Mouse (Mus musculus): ENCODE measurements around the gene Hoxa7.

Gene Hoxa7

DNA sequence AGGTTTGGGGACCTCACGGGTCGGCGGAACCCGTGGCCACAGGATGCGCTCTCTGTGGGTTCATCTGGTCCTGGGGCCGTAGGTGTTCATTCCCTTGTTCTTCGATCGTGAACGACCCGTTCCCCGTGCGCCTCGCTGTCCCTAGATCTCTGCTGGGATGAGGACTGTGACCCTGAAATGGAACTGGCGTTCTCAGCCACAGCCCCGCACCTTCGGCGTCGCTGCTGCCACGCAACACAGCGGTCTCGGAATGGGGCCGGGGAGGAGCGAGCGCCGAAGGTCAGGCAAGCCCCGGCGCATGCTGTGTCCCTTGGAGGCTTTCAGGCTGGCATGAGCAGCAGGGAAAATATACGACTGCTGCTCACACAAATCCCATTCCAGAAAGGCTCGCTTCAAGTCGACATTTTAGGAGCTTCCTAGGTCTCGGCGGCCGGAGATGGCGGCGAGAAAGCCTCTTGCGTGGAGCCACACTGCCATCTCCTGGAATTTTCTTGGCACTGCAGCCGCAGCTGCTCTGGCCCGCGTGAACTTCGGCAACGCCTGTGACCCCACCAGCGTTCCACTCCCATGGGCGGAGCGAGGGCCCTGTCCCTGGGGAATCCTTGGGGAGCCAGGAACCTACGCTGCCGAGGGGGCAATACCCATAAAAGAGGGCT, at the start of gene Hoxa7:
Gene Hoxa7 (minus strand): TSS at position 518 of the 656 bp plus-strand sequence.
- peak; percentile 93 for DNase-seq (ENCODE audit: low read depth, low spot score)

DNA sequence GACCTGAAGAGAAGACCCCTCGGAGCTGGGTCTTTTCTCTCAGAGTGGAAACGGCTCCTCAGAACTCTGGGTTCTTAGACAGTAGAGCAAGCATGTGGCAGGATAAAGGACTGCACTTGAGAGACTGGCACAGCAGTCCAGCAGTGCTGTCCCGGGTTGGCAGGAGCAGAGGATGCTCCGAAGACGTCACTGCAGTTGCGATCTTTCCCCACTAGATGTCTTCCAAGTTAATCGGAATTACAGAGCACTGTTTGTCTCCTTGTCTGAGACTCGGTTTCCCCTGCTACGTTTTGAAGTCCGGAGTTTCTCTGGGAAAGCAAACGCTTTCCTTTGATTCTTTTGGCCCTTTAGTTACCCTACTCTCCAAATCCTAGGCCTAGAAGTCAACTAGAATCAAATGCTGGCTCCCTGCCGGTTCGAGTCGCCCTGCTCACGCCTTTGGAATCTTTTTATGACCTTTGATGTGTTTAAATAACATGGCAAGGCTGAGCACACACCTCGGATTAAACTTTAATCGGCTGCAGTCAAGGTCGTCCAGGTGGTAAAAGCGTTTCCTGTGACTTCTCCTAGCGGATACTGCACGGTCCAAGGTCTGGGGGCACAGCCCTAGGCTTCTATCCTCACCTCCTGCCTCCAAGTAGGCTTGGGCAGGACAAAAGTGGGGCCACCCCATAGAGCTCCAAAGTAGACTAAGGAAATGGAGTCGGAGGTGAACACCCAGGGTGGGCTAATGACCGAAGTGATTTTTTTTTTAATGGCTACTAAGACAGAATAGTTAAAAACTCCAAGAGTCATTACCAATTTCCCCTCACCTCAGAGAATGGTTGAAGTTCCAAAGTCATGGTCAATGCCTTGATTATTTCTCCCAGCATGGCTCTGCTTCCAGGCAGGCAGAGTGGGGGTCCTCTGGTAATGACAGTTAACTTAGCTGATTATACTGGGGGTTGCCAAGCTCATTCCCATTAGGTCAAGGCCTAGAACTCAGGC, 49.1 kb upstream of the Hoxa7 start:
- peak; percentile 79 for DNase-seq (ENCODE audit: low read depth, low spot score)

DNA sequence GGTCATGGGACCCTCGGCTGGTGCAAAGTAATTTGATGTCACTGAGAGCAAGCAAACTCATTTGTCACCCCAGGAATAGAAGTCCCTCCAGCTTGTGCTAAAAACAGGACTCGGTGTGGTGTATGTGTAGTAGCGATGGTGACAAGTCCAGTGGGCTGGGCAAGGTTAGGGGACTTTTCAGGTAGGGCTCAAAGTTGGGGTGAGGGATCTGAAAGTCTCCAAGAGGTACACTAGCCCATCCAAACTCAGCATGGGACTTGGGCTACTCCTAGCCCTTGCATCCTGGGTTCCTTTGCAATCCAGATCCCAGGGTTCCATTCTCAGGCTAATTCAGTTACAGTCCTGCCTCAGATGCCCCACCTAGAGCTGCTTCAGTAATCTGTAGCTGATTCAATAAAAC, 47.1 kb upstream of the Hoxa7 start:
- no peak for DNase-seq (ENCODE audit: low read depth, low spot score)

DNA sequence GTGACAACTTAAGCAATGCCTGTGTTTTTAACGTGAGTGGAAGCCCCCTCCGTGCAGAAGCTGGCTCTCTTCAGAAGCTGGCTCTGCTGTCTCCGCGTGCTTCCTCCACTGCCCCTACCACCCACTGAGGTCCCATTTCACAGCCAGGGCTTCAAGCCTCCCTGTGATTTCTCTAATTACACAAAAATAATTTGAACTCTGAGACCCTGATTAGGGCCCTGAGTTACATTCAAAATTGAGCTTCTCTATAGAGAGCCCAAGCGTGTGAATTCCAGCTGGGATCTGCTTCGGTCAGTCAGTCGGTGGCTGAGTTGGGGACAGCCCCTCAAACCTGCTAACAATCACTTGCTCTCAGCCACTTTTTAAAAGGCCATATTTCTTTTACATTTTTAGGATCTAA, 46.7 kb upstream of the Hoxa7 start:
- DNase-seq (ENCODE audit: low read depth, low spot score), result no peak

- no peak for DNase-seq (ENCODE audit: low read depth, low spot score)
These were observed 46.0 kb upstream of the Hoxa7 start for GRCm38 (mm10) chr6:52267691-52268090.

- DNase-seq (ENCODE audit: low read depth, low spot score), result no peak
These were observed 45.6 kb upstream of the Hoxa7 start for GRCm38 (mm10) chr6:52267221-52267620.

GRCm38 (mm10) chr6:52266666-52266985, 45.0 kb upstream of the Hoxa7 start:
- DNase-seq (ENCODE audit: low read depth, low spot score), result no peak

DNA sequence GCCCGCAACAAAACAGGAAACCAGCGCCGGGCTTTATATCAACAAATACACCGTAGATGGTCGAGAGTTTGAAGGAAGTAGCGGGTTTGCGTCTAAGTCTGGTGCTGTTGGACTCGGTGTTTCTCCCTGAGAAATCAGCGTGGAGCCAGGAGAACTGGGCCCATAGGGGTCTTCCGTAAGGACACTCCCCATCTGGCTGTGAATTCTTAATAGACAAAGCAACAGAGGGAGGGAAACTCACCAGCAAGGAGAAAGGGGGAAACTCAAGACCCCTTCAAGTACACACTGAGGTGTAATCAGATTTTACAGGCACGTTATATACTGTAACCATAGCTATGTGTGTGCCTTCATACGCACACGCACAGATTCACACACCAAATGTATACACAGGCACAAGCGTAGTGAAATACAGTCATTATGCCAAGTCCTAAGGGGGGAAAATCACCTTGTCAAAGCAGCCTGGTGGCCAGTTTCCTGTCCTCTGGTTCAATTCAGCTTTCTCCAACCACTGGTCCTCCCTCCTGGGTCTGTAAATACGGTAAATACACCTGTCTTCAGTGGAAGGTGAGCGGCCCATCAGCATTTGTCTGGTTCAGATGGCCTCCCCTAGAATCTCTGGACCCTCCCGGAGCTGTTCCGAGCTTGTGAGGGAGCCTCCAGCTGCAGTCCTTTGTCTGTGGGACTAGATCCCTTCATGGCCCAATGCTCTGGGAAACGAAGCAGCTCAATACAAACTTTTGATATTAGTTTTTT, 44.4 kb upstream of the Hoxa7 start:
- DNase-seq (ENCODE audit: low read depth, low spot score), result no peak

GRCm38 (mm10) chr6:52265306-52265912, 43.8 kb upstream of the Hoxa7 start:
- DNase-seq (ENCODE audit: low read depth, low spot score), result no peak

- DNase-seq (ENCODE audit: low read depth, low spot score), result no peak
These were observed 42.6 kb upstream of the Hoxa7 start for GRCm38 (mm10) chr6:52264106-52264790.

DNA sequence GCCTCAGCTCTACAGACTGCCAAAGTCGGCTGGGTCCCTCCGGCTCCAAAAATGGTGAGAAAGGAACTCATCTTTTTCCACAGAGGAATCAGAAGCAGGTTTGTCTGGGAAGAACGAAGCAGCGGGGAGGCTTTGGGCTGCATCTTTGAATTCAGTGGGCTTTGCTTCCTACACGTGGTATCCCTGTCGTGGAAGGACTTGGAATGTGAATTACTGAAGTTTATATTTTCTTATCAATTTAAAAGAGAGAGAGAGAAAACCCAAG, 41.6 kb upstream of the Hoxa7 start:
- no peak for DNase-seq (ENCODE audit: low read depth, low spot score)

DNA sequence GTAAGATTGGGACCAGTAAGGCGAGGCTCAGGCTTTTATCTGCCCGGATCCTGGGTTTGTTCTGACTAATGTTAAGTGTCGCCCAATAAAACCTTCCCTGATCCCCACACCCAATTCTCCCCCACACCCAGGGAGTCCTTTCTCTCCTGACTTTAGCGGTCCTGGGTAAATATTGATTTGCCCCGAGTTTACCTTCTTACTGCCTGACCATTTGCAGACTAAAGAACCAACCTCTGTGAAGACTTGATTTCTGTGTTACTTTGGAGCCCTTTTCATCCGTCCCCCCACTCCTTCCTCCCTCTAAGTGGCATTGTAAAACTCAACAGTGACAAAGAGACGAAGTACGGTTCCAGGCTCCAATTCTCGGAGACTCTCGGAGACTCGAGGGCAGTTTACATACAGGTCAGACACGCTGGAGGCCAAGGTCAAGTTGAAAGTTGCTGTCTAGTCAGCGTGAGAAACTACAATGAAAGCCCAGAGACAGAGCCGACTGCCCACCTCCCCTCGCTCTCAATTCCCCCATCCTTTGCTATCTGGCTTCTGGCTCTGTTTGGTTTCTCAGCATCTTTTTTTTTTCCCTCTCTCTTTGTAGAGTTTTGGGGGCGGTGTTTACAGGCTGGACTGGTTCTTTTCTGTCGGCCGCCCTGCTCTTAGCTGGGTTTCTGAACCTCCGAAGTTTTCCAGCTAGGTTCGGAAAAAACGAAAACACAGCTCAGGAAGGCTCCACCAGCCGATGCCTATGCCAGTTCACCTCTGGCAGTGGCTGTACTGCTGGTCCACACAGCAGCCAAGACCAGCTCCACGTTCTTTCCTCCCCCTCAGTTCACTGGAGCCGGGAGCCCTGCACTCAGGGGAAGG, 41.0 kb upstream of the Hoxa7 start:
- peak; percentile 67 for DNase-seq (ENCODE audit: low read depth, low spot score)

- no peak for DNase-seq (ENCODE audit: low read depth, low spot score)
These were observed 40.3 kb upstream of the Hoxa7 start for GRCm38 (mm10) chr6:52261751-52262462.

- DNase-seq (ENCODE audit: low read depth, low spot score), result peak; percentile 68
These were observed 39.3 kb upstream of the Hoxa7 start, which contains the start of gene Hoxa13 for GRCm38 (mm10) chr6:52260654-52261575. Gene Hoxa13 (minus strand): TSS chr6:52260880.

- DNase-seq (ENCODE audit: low read depth, low spot score), result no peak
These were observed 38.2 kb upstream of the Hoxa7 start for GRCm38 (mm10) chr6:52259811-52260261.

GRCm38 (mm10) chr6:52259081-52259790, 37.6 kb upstream of the Hoxa7 start:
- peak; percentile 60 for DNase-seq (ENCODE audit: low read depth, low spot score)

GRCm38 (mm10) chr6:52256956-52257355, 35.3 kb upstream of the Hoxa7 start:
- DNase-seq (ENCODE audit: low read depth, low spot score), result peak; percentile 85

Data from ES-CJ7 (cell line).